Comparison of ENCODE assay signal across 7 mouse cellular contexts in the genomic region with DNA sequence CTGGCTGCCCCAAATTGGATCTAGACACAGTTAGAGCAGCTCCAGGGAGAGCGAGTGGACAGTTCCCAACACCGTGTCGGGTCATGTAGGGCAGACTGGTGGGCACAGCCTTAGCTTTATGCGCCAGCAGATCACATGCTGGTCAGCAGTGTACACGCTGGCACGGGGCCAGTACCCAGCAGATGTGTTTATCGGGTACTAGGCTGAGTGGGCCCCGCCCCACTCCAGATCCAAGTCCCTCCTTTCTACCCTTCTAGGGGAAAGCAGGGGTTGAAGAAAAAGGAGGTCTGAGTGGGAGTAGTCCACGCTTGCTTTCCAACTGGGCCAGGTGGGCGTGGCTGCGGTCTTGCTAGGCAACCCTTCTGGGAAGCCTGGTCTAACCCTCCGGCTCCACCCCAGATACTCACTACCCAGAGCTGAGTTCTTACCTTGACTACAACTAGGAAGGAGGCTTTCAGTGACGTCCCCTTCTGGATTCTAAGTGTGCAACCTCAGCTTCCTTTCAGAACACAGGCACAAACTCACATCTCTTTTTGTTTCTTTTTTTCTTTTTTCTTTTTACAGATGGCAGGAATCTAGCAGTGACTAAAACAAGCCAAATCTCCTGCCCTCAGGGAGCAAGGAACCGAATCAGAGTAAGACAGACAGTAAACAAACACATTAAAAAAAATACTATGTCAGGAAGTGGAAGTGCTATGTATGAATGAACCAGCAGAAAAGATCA. TPM values are rescaled to one million over a fixed set of nuclear protein-coding genes. Genes with fewer than 3 reads are reported as not detected.
DNase-seq lines count a peak whose midpoint lies in the region; ATAC-seq lines count a peak whose summit lies in the region.

No protein-coding gene starts in this region.

- H3K4me3 ChIP-seq in limb, embryonic 11.5 days (ENCODE audit: low read depth, low read length): no peak overlapping the region
- H3K4me3 ChIP-seq in midbrain, embryonic 11.5 days (ENCODE audit: low read depth, low read length): peak overlapping the region; percentile 10

- peak overlapping the region; percentile 23; the same call in 1 of the 2 replicates for H3K9ac ChIP-seq in limb, embryonic 11.5 days (ENCODE audit: low read length)
- peak overlapping the region; percentile 44; the same call in 1 of the 2 replicates for H3K9ac ChIP-seq in midbrain, embryonic 11.5 days (ENCODE audit: low read length)

- H3K4me2 ChIP-seq in limb, embryonic 11.5 days (ENCODE audit: low read depth, severe bottlenecking): peak overlapping the region; percentile 47; the same call in 1 of the 2 replicates
- H3K4me2 ChIP-seq in midbrain, embryonic 11.5 days: peak overlapping the region; percentile 35

- no peaks in the 10 kb centered on the region for H3K9me3 ChIP-seq in limb, embryonic 11.5 days (ENCODE audit: control insufficient read depth, low read length)
- no peaks in the 10 kb centered on the region for H3K9me3 ChIP-seq in midbrain, embryonic 11.5 days (ENCODE audit: control insufficient read depth, low read length)

- whole genome bisulfite sequencing in limb, embryonic 11.5 days: 26% methylated on average over 14 of the region's 14 CpGs
- 4% methylated on average over 14 of the region's 14 CpGs for WGBS in midbrain, embryonic 11.5 days

- DNase-seq in adipocyte (ENCODE audit: low spot score): peak; percentile 89
- DNase-seq in gastrocnemius, postnatal 25 days: peak; percentile 80
- DNase-seq in limb, embryonic 11.5 days (ENCODE audit: low spot score): peak; percentile 56
- peak; percentile 94 for DNase-seq in midbrain, embryonic 11.5 days (ENCODE audit: low spot score, missing footprints)
- DNase-seq in skeletal muscle tissue, adult 2 months (ENCODE audit: low read depth, low spot score): peak; percentile 90

- H3K36me3 ChIP-seq in limb, embryonic 11.5 days (ENCODE audit: control insufficient read depth, insufficient read depth, low read length): no peaks in the 10 kb centered on the region
- H3K36me3 ChIP-seq in midbrain, embryonic 11.5 days (ENCODE audit: control insufficient read depth, insufficient read depth, low read length): no peaks in the 10 kb centered on the region

- peak; percentile 59 for ATAC-seq in common myeloid progenitor, adult 5-6 weeks (replicated peaks; ENCODE audit: low read depth, poor library complexity, severe bottlenecking)
- peak; percentile 68 for ATAC-seq in inflammation-experienced regulatory T-cells, adult 6 months
- peak; percentile 44 for ATAC-seq in limb, embryonic 11.5 days (ENCODE audit: insufficient number of reproducible peaks, low FRiP score, low TSS enrichment, low read depth)
- peak; percentile 43 for ATAC-seq in midbrain, embryonic 11.5 days (ENCODE audit: low FRiP score)

- H3K27me3 ChIP-seq in limb, embryonic 11.5 days (ENCODE audit: control insufficient read depth, insufficient read depth, low read length): no peaks in the 10 kb centered on the region
- H3K27me3 ChIP-seq in midbrain, embryonic 11.5 days (ENCODE audit: control insufficient read depth, insufficient read depth, low read length): no peaks in the 10 kb centered on the region

- peaks cover 24% of the 10 kb centered on the region for H3K4me1 ChIP-seq in limb, embryonic 11.5 days (ENCODE audit: control insufficient read depth, insufficient read depth, low read length)
- H3K4me1 ChIP-seq in midbrain, embryonic 11.5 days (ENCODE audit: control insufficient read depth, insufficient read depth, low read length): peaks cover 53% of the 10 kb centered on the region

- peak overlapping the region; percentile 98 for H3K27ac ChIP-seq in limb, embryonic 11.5 days (replicated peaks; ENCODE audit: low read depth, low read length)
- H3K27ac ChIP-seq in midbrain, embryonic 11.5 days (ENCODE audit: low read depth, low read length): peak overlapping the region; percentile 99

RNA-seq across cellular contexts. Expression of a gene that starts 59.6 kb away (rescaled TPM):
- 1.9 and 3.6 TPM in 2 replicates for total RNA-seq in common myeloid progenitor, adult 5-6 weeks (2017)
- 10 to 100 TPM; 22.0 to 24.0 TPM for total RNA-seq in gastrocnemius, postnatal 25 days (2021)
- polyA plus RNA-seq in inflammation-experienced regulatory T-cells, adult 6 months (2017; shearing (Covaris generic)): 10 to 100 TPM in 1 of 3 experiments, 1 to 10 TPM in 2; 8.0 to 14.6 (median 9.4) TPM
- polyA plus RNA-seq in limb, embryonic 11.5 days (2014; fragmentation: Nextera tagmentation; extraction: Ambion mirVana): 17.9 and 22.0 TPM in 2 replicates
- 24.4 and 26.4 TPM in 2 replicates for polyA plus RNA-seq in midbrain, embryonic 11.5 days (2014; fragmentation: Nextera tagmentation; extraction: Ambion mirVana)
